Mouse (Mus musculus) hindbrain, embryonic 13.5 days (tissue): Measurements from ENCODE around the gene Slc6a9. TPM values are rescaled to one million over a fixed set of nuclear protein-coding genes. Genes with fewer than 3 reads are reported as not detected.
A peak's percentile ranks its signal among the peaks of the same experiment; 100 is the strongest.

Experiments
- ATAC-seq: fragments of 200-750 bp; cut with Nextera tagmentation; 2 replicates; pipeline ENCODE4 v1.8.0; 2017; ENCODE audit warnings: moderate TSS enrichment; ENCODE audit not compliant: low FRiP score
- H3K27ac ChIP-seq: fragments of 300-500 bp; sonication (generic); 2 replicates; pipeline ENCODE4 v1.5.1; 2015; ENCODE audit warnings: inconsistent platforms, mild to moderate bottlenecking, moderate library complexity
- H3K27me3 ChIP-seq: fragments of 300-500 bp; sonication (generic); 2 replicates; pipeline ENCODE4 v1.6.1; 2015; ENCODE audit warnings: mild to moderate bottlenecking, inconsistent platforms
- H3K36me3 ChIP-seq: fragments of 300-500 bp; sonication (generic); 2 replicates; pipeline ENCODE4 v1.6.1; 2015; ENCODE audit warnings: mild to moderate bottlenecking, inconsistent platforms
- H3K4me1 ChIP-seq: fragments of 300-500 bp; sonication (generic); replicated peaks from 2 replicates; pipeline ENCODE4 v1.6.1; 2015; ENCODE audit warnings: inconsistent platforms
- H3K4me2 ChIP-seq: fragments of 300-500 bp; sonication (generic); 2 replicates; pipeline ENCODE4 v1.6.1; 2015; ENCODE audit warnings: inconsistent platforms, mild to moderate bottlenecking, moderate library complexity
- H3K4me3 ChIP-seq: fragments of 300-500 bp; sonication (generic); 2 replicates; pipeline ENCODE4 v1.5.1; 2015; ENCODE audit warnings: mild to moderate bottlenecking, inconsistent platforms
- H3K9ac ChIP-seq: fragments of 300-500 bp; sonication (generic); 2 replicates; pipeline ENCODE4 v1.6.1; 2015; ENCODE audit warnings: mild to moderate bottlenecking, inconsistent platforms
- H3K9me3 ChIP-seq: fragments of 300-500 bp; sonication (generic); 2 replicates; pipeline ENCODE4 v1.6.1; 2016; ENCODE audit warnings: inconsistent platforms
- WGBS: fragments of 180-500 bp; shearing (Covaris S2); methylation state at CpG from one replicate; pipeline ENCODE4 v1.1.7; 2015; 5-methylcytosine and 5-hydroxymethylcytosine counted together
- polyA plus RNA-seq: library from polyadenylated mRNA; unstranded; fragments of >200 nt; fragmentation: Nextera tagmentation; extraction: Ambion mirVana; gene quantifications from 2 replicates; pipeline ENCODE4 v1.2.1, GENCODE M21; 2015

Gene Slc6a9
- polyA plus RNA-seq, 1 experiment from 2014 or later = 27.7 TPM

GRCm38 (mm10) chr4:117862823-117863222 lies 28.5 kb downstream of the Slc6a9 start:
- H3K27ac ChIP-seq = no peak overlapping the region
- 31% methylated on average over 4 of the region's 4 CpGs for WGBS
- no peak overlapping the region for H3K9ac ChIP-seq
- peak; percentile 74 for ATAC-seq
- no peak overlapping the region for H3K4me2 ChIP-seq
- H3K9me3 ChIP-seq = no peaks in the 10 kb centered on the region
- peaks cover 4% of the 10 kb centered on the region; the same call in 1 of the 2 replicates for H3K27me3 ChIP-seq
- H3K4me3 ChIP-seq = no peak overlapping the region
- no peaks in the 10 kb centered on the region for H3K36me3 ChIP-seq
- peaks cover 30% of the 10 kb centered on the region for H3K4me1 ChIP-seq

- Histone ChIP-seq H3K4me1 (peaks cover 38% of the 10 kb centered on the region), H3K27ac (no peak overlapping the region), H3K4me2 (no peak overlapping the region), H3K27me3 (peaks cover 4% of the 10 kb centered on the region; the same call in 1 of the 2 replicates), H3K9ac (no peak overlapping the region), H3K9me3 (no peaks in the 10 kb centered on the region), H3K36me3 (no peaks in the 10 kb centered on the region), H3K4me3 (no peak overlapping the region)
- ATAC-seq = no peak
- WGBS = 57% methylated on average over 9 of the region's 9 CpGs
Measured at GRCm38 (mm10) chr4:117866083-117866482, 31.8 kb downstream of the Slc6a9 start.

GRCm38 (mm10) chr4:117867000-117867399 lies 32.7 kb downstream of the Slc6a9 start:
- Histone ChIP-seq H3K27ac (no peak overlapping the region), H3K36me3 (peaks cover 5% of the 10 kb centered on the region; the same call in 1 of the 2 replicates), H3K4me3 (no peak overlapping the region), H3K9me3 (no peaks in the 10 kb centered on the region), H3K4me2 (no peak overlapping the region), H3K9ac (no peak overlapping the region), H3K4me1 (peaks cover 42% of the 10 kb centered on the region), H3K27me3 (peaks cover 4% of the 10 kb centered on the region; the same call in 1 of the 2 replicates)
- 86% methylated on average over 6 of the region's 6 CpGs for WGBS
- ATAC-seq = no peak

- no peak overlapping the region for H3K4me3 ChIP-seq
- 18% methylated on average over 24 of the region's 24 CpGs for WGBS
- H3K9me3 ChIP-seq = no peaks in the 10 kb centered on the region
- H3K4me2 ChIP-seq = no peak overlapping the region
- peaks cover 46% of the 10 kb centered on the region for H3K4me1 ChIP-seq
- no peak overlapping the region for H3K27ac ChIP-seq
- no peak; the same call in 1 of the 2 replicates for ATAC-seq
- H3K9ac ChIP-seq = peak overlapping the region; percentile 49; the same call in 1 of the 2 replicates
- H3K27me3 ChIP-seq = peaks cover 4% of the 10 kb centered on the region; the same call in 1 of the 2 replicates
- peaks cover 5% of the 10 kb centered on the region; the same call in 1 of the 2 replicates for H3K36me3 ChIP-seq
Measured at GRCm38 (mm10) chr4:117867823-117868222, 33.5 kb downstream of the Slc6a9 start.

GRCm38 (mm10) chr4:117869317-117869716 lies 35.0 kb downstream of the Slc6a9 start:
- Histone ChIP-seq H3K27ac (0 out of 2 replicates have a peak overlapping the region, but pooled peaks have one; percentile 12), H3K4me2 (no peak overlapping the region), H3K9ac (no peak overlapping the region; the same call in 1 of the 2 replicates), H3K4me1 (peaks cover 41% of the 10 kb centered on the region), H3K27me3 (peaks cover 4% of the 10 kb centered on the region; the same call in 1 of the 2 replicates), H3K36me3 (peaks cover 20% of the 10 kb centered on the region), H3K9me3 (no peaks in the 10 kb centered on the region), H3K4me3 (no peak overlapping the region)
- WGBS = 70% methylated on average over 9 of the region's 9 CpGs
- no peak for ATAC-seq

GRCm38 (mm10) chr4:117870437-117870836 lies 36.1 kb downstream of the Slc6a9 start:
- H3K27ac ChIP-seq = no peak overlapping the region
- H3K4me1 ChIP-seq = peaks cover 39% of the 10 kb centered on the region
- H3K9me3 ChIP-seq = no peaks in the 10 kb centered on the region
- no peak for ATAC-seq
- WGBS = 81% methylated on average over 1 of the region's 1 CpGs
- peaks cover 31% of the 10 kb centered on the region for H3K36me3 ChIP-seq
- peaks cover 4% of the 10 kb centered on the region; the same call in 1 of the 2 replicates for H3K27me3 ChIP-seq
- no peak overlapping the region for H3K9ac ChIP-seq
- H3K4me3 ChIP-seq = no peak overlapping the region
- no peak overlapping the region for H3K4me2 ChIP-seq

- H3K36me3 ChIP-seq = peaks cover 45% of the 10 kb centered on the region
- H3K27me3 ChIP-seq = peaks cover 4% of the 10 kb centered on the region; the same call in 1 of the 2 replicates
- no peaks in the 10 kb centered on the region for H3K9me3 ChIP-seq
- H3K4me3 ChIP-seq = no peak overlapping the region
- peaks cover 29% of the 10 kb centered on the region for H3K4me1 ChIP-seq
- 69% methylated on average over 7 of the region's 7 CpGs for WGBS
- H3K9ac ChIP-seq = no peak overlapping the region
- H3K4me2 ChIP-seq = no peak overlapping the region
- no peak overlapping the region for H3K27ac ChIP-seq
- ATAC-seq = no peak
Measured at GRCm38 (mm10) chr4:117871787-117872186, 37.5 kb downstream of the Slc6a9 start.

GRCm38 (mm10) chr4:117872471-117872886 lies 38.2 kb downstream of the Slc6a9 start, which contains the start of gene Ccdc24:
Gene Ccdc24 (minus strand): TSS chr4:117872557.
- Histone ChIP-seq H3K36me3 (peaks cover 52% of the 10 kb centered on the region), H3K4me1 (peaks cover 29% of the 10 kb centered on the region), H3K9ac (peak within 1 kb of the TSS; percentile 43; the same call in 1 of the 2 replicates), H3K27ac (no peak within 1 kb of the TSS), H3K27me3 (no peaks in the 10 kb centered on the region), H3K9me3 (no peaks in the 10 kb centered on the region), H3K4me2 (peak within 1 kb of the TSS; percentile 36), H3K4me3 (no peak within 1 kb of the TSS)
- WGBS = 4% methylated on average over 14 of the region's 14 CpGs
- ATAC-seq = no peak

GRCm38 (mm10) chr4:117873615-117874014 lies 39.3 kb downstream of the Slc6a9 start:
- WGBS = 89% methylated on average over 9 of the region's 9 CpGs

GRCm38 (mm10) chr4:117878301-117878700 lies 44.0 kb downstream of the Slc6a9 start:
- Histone ChIP-seq H3K36me3 (peaks cover 77% of the 10 kb centered on the region), H3K9me3 (no peaks in the 10 kb centered on the region), H3K9ac (no peak overlapping the region), H3K27me3 (no peaks in the 10 kb centered on the region), H3K4me3 (no peak overlapping the region), H3K4me1 (peaks cover 45% of the 10 kb centered on the region), H3K4me2 (no peak overlapping the region), H3K27ac (0 out of 2 replicates have a peak overlapping the region, but pooled peaks have one; percentile 13)
- 65% methylated on average over 10 of the region's 10 CpGs for WGBS
- no peak for ATAC-seq

More at GRCm38 (mm10) chr4:117873615-117874014, 39.3 kb downstream of the Slc6a9 start:
- Histone ChIP-seq H3K36me3 (peaks cover 61% of the 10 kb centered on the region), H3K9me3 (no peaks in the 10 kb centered on the region), H3K9ac (no peak overlapping the region), H3K4me2 (no peak overlapping the region), H3K27ac (no peak overlapping the region), H3K27me3 (no peaks in the 10 kb centered on the region), H3K4me1 (peaks cover 31% of the 10 kb centered on the region), H3K4me3 (no peak overlapping the region)
- ATAC-seq = no peak

GRCm38 (mm10) chr4:117878703-117879102 lies 44.4 kb downstream of the Slc6a9 start:
- 82% methylated on average over 5 of the region's 5 CpGs for WGBS
- H3K9ac ChIP-seq = 0 out of 2 replicates have a peak overlapping the region, but pooled peaks have one; percentile 24

GRCm38 (mm10) chr4:117882701-117883691 lies 48.7 kb downstream of the Slc6a9 start, which contains the start of gene B4galt2:
Gene B4galt2 (minus strand): TSS chr4:117883487.
- Histone ChIP-seq H3K9ac (peak within 1 kb of the TSS; percentile 91), H3K4me3 (peak within 1 kb of the TSS; percentile 82), H3K36me3 (peaks cover 52% of the 10 kb centered on the region), H3K27me3 (no peaks in the 10 kb centered on the region), H3K4me2 (peak within 1 kb of the TSS; percentile 89), H3K4me1 (peaks cover 80% of the 10 kb centered on the region), H3K9me3 (no peaks in the 10 kb centered on the region), H3K27ac (peak within 1 kb of the TSS; percentile 87)
- under 1% methylated on average over 63 of the region's 103 CpGs for WGBS
- ATAC-seq = peak; percentile 43

More at GRCm38 (mm10) chr4:117878703-117879102, 44.4 kb downstream of the Slc6a9 start:
- H3K4me2 ChIP-seq = no peak overlapping the region
- peaks cover 48% of the 10 kb centered on the region for H3K4me1 ChIP-seq
- H3K27ac ChIP-seq = no peak overlapping the region
- H3K36me3 ChIP-seq = peaks cover 73% of the 10 kb centered on the region
- no peaks in the 10 kb centered on the region for H3K27me3 ChIP-seq
- ATAC-seq = no peak
- H3K4me3 ChIP-seq = no peak overlapping the region
- H3K9me3 ChIP-seq = no peaks in the 10 kb centered on the region
